Mouse (Mus musculus) kidney, postnatal 4 days (tissue): ENCODE data around the gene P4ha2.

Experiments used
- DNase-seq, 2 experiments: peaks; one replicate each; pipeline ENCODE4 v3.0.0; 2021; ENCODE audit warnings: mixed read lengths in 2 of 2

P4ha2 gene

DNA sequence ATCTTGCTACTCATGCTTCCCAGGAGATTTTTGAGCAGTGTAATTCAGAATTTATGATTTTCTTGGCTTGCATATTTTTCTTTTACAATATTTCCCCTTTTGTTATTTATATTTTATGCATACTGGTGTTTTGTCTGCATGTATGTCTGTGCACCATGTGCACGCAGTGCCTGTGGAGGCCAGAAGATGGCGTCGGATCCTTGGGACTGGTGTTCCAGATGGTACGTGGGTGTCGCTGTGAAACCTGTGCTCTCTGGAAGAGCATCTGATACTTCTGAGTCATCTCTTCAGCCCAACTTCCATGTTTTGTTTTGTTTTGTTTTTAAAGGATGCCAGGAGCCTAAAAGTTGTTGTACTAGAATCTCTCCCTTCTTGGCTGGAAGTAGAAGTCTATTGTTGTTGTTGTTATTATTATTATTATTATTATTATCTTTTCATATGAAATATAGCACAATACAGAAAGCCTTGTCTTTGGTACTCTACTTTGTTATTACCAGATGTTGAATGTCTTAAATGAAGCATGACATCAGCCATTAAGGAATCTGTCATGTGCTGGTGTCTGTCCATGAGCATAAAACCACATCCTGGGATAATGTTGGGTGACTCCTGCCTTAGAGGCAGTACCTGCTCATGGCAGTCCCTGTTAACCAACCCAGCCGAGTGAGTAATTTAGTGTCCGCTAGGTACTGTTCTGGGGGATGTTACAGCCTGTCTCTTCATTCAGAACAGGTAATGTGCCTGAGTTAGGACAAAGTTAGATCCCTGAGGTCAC is 41.5 kb downstream of the P4ha2 start:
- no peak for DNase-seq

DNA sequence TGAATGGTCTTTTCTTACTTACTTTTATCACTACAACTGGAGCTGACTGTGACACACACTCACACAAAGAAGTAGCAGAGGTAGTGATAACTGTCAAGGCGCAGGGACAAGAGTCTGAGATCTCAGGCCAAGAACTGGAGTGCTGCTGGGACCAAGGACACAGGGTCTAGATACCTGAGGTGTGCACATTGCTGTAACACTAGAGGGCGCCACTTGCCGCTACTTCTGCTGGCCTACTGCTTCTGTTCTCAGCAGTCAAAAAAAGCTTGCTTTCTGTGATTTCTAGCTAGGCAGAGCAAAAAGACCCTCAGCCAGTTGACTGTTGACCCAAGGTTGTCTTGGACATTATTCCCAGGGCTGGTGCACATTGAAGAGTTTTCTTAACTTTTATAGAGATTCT is 45.0 kb downstream of the P4ha2 start:
- peak; percentile 84 to 85 for DNase-seq

- no peak for DNase-seq
Observed at GRCm38 (mm10) chr11:54145990-54146389, 46.1 kb downstream of the P4ha2 start.

GRCm38 (mm10) chr11:54149791-54150465 is 50.0 kb downstream of the P4ha2 start:
- DNase-seq, result peak in 1 of 2 experiments; percentile 10

DNA sequence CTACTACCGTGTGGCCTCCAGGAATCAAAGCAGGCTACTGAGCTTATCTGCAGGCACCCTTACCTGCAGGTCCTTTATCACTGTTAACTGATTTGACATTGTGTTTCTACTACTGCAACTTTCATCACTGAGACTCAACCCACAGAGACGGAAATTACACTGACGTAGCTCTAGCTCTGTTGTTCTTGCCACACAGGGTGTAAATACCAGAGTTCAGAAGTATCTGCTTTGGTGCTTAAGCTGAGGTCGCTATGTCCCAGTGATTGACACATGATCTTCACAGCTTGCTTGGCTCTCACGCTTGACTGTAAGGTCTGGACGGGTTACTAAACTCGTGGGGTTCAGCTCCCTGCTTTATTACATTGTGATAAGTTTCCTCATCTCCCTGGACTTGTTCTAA is 51.2 kb downstream of the P4ha2 start:
- DNase-seq, result no peak

DNA sequence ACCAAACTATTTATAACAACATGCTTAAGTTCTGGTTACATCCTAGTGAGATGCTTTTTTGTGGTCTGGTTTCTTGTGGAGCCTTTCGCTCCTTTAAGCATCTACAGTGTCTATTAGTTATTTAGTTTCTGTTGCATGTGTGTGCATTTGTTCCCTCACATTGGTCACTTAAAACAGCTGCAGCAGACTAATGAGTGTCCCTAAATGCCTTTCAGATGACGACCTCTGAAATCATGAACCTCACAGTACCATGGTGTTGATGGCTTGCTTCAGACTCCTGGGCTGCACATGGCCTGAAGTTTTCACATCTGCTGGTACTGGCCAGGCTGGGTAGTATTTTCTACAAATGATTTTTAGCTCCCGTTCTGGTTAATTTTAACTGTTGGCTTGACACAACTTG is 53.1 kb downstream of the P4ha2 start:
- no peak for DNase-seq

GRCm38 (mm10) chr11:54155864-54156263 is 56.0 kb downstream of the P4ha2 start:
- peak; percentile 12 to 31 for DNase-seq

DNA sequence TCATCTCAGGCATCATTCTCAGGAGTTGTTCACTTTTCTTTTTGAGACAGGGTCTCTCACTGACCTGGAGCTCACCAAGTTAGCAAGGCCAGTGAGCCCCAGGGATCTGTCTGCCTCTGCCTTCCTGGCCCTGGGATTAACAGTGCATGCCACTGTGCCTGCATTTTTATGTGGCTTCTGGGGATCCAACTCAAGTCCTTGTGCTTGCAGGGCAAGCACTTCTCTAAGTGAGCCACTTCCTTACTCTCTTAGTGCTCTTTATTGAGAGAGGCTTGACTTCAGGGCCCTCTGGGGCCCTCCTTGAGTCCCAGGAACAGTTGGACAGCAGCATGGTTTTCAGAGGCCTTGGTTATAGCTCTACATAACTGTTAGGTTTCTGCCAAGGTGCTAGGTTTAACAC is 56.6 kb downstream of the P4ha2 start:
- DNase-seq, result no peak

- no peak for DNase-seq
Observed at GRCm38 (mm10) chr11:54157586-54157985, 57.7 kb downstream of the P4ha2 start.

- peak in 1 of 2 experiments; percentile 4 for DNase-seq
Observed at GRCm38 (mm10) chr11:54160435-54160834, 60.5 kb downstream of the P4ha2 start.

- no peak for DNase-seq
Observed at GRCm38 (mm10) chr11:54160920-54161319, 61.0 kb downstream of the P4ha2 start.

- no peak for DNase-seq
Observed at GRCm38 (mm10) chr11:54161514-54161913, 61.6 kb downstream of the P4ha2 start.

DNA sequence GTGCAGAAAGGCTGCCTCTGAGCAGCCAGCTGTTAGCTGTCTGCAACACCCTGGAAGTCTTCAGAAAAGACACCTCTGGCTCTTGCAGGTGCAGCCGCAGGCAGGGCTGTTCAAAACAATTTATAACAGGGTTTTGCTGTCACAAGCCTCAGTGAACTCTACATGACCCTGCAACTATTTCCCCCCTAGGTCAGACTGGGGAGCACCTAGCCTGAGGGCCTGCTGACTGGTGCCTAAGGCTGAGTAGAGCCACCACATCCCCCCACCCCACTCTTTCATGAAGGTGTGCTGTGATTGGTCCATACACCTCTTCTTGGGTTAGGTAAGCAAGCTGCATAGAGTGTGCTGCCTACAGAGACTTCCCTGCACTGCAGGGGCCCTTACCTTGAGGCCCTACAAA is 63.1 kb downstream of the P4ha2 start:
- DNase-seq, result peak in 1 of 2 experiments; percentile 4

GRCm38 (mm10) chr11:54169432-54170295 is 69.8 kb downstream of the P4ha2 start:
- DNase-seq, result no peak

DNA sequence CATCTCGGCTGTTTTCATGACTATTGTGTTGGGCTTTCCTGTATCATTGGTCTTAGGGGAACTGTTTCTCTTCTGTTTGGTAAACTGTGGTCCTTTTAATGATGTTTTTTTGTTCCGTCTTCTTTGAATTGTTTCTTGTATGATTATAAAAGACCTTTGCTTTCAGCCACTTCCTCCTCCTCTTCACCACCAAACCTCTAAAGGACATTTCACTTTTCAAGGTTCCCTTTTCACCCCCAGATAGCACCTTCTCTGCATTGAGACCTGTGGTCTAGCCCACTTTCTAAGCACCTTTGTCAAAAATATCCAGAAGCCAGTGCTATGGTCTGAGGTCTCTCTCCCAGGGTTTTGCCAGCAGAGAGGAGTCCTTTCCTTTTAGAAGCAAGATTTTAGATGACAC is 71.3 kb downstream of the P4ha2 start:
- DNase-seq, result no peak

- DNase-seq, result no peak
Observed at GRCm38 (mm10) chr11:54174226-54174625, 74.3 kb downstream of the P4ha2 start.

DNA sequence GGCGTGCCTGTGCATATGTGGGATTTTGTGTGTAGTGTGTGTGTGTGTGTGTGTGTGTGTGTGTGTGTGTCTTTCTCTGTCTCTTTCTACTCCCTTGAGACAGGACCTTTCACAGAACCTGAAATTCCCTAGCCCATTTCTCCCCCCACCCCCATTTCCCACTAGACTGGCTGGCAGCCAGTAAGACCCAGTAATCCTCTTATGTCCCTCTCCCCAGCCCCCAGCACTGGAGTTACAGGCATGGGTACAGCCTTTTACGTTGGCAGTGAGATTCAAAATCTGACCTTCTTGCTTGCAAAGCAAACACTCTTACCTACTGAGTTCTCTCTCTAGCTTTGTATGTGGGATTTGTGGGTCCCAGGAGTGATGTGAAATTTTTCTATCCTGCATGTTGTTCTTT is 75.0 kb downstream of the P4ha2 start:
- no peak for DNase-seq
